Mouse (Mus musculus): ENCODE measurements around the gene Tnr.

GRCm38 (mm10) chr1:159899991-159900390 is 376.4 kb downstream of the Tnr start:
- TF ChIP-seq CTCF (IDR thresholded peaks at IDR 0.05; ENCODE audit: borderline replicate concordance, control insufficient read depth, extremely low read depth, insufficient read depth, low read length, poor library complexity) (no peak), POLR2A (IDR thresholded peaks at IDR 0.05; ENCODE audit: control insufficient read depth, extremely low read depth, insufficient read depth, low read length, poor library complexity) (no peak)
